Mouse (Mus musculus) embryonic facial prominence, embryonic 15.5 days (tissue): ENCODE measurements at regions not wholly inside any gene's neighbourhood (a gene's known extent, or its start where the extent isn't known, plus 50 kb on each side); places are given as distances from the start of the nearest gene placed in this dataset.

ENCODE experiments used
- ATAC-seq: fragments of 200-750 bp; cut with Nextera tagmentation; 2 replicates; pipeline ENCODE4 v1.8.0; 2017; ENCODE audit warnings: low read depth, moderate TSS enrichment; ENCODE audit not compliant: insufficient number of reproducible peaks, low FRiP score, low TSS enrichment
- H3K27ac ChIP-seq: fragments of 300-500 bp; sonication (generic); replicated peaks from 2 replicates; pipeline ENCODE4 v1.5.1; 2015; ENCODE audit warnings: mild to moderate bottlenecking, inconsistent platforms
- H3K27me3 ChIP-seq: fragments of 300-500 bp; sonication (generic); 2 replicates; pipeline ENCODE4 v1.6.1; 2015; ENCODE audit warnings: inconsistent platforms
- H3K36me3 ChIP-seq: fragments of 300-500 bp; sonication (generic); 2 replicates; pipeline ENCODE4 v1.6.1; 2015; ENCODE audit warnings: mild to moderate bottlenecking, inconsistent platforms
- H3K4me1 ChIP-seq: fragments of 300-500 bp; sonication (generic); 2 replicates; pipeline ENCODE4 v1.6.1; 2015; ENCODE audit warnings: inconsistent platforms
- H3K4me2 ChIP-seq: fragments of 300-500 bp; sonication (generic); replicated peaks from 2 replicates; pipeline ENCODE4 v1.6.1; 2015; ENCODE audit warnings: mild to moderate bottlenecking, inconsistent platforms
- H3K4me3 ChIP-seq: fragments of 300-500 bp; sonication (generic); replicated peaks from 2 replicates; pipeline ENCODE4 v1.5.1; 2015; ENCODE audit warnings: mild to moderate bottlenecking, inconsistent platforms
- H3K9ac ChIP-seq: fragments of 300-500 bp; sonication (generic); 2 replicates; pipeline ENCODE4 v1.6.1; 2015; ENCODE audit warnings: inconsistent platforms
- H3K9me3 ChIP-seq: fragments of 300-500 bp; sonication (generic); replicated peaks from 2 replicates; pipeline ENCODE4 v1.6.1; 2016; ENCODE audit warnings: inconsistent platforms
- WGBS: fragments of 180-500 bp; shearing (Covaris S2); methylation state at CpG from one replicate; pipeline ENCODE4 v1.1.7; 2015; 5-methylcytosine and 5-hydroxymethylcytosine counted together

DNA sequence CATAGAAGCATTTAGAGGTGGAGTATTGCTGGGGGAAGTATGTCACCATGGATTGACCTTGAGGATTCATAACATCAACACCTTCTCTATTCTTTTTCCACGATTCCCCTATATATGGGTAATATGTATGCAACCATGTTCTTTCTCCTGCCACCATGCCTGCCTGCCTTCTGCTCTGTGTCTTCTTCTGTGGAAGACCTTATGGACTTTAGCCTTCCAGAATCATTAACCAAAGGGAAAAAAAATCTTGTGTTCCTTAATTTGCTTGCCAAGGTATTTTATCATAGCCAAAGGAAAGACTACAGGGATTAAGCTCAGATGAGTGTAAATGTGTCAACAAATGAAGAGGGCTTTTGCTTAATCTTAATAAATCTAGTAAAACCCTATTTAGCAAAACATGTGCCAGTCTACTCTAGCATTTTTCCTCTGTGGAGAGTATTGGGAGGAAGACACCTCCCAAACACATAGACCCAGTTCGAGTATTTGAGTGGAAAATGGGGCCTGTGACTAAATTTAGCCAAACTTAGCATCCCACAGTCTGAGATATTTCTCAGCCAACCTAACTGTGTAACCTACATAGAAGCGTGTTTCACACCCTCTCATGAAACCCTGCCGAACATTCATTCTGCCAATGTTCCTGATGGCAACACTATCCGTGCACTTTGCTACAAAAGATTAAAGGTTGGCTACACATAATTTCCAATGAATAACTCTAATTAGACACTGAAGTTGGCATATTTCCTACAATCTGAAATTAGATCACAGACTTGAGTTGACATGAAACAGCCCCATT lies 468.0 kb upstream of the Cblb start:
- Histone ChIP-seq H3K4me2 (no peak overlapping the region), H3K9ac (no peak overlapping the region), H3K27me3 (no peaks in the 10 kb centered on the region), H3K36me3 (no peaks in the 10 kb centered on the region), H3K9me3 (no peaks in the 10 kb centered on the region), H3K4me3 (no peak overlapping the region), H3K4me1 (no peaks in the 10 kb centered on the region), H3K27ac (no peak overlapping the region)
- WGBS: 84% methylated on average over 5 of the region's 5 CpGs
- no peak for ATAC-seq

DNA sequence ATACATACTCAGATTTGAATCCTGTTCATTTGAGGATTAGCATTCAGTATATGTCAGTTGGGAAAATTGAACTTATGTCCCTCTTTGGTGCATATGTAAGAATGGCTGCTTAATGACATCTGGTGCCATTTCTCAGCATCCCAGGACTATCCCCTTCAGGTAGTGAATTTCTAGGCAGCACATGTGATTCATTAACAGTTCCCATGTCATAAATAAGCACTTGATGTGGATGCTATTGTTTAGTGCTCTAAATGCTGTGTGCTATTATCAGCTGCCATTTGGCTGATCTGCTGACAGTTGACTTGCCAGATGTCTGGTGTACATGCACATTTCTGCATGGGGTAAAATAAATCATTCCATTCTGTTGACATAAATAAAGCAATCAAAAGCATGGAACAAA lies 467.0 kb upstream of the Cblb start:
- H3K4me1 ChIP-seq: no peaks in the 10 kb centered on the region
- H3K36me3 ChIP-seq: no peaks in the 10 kb centered on the region
- no peak for ATAC-seq
- H3K4me3 ChIP-seq: no peak overlapping the region
- H3K27ac ChIP-seq: no peak overlapping the region
- no peaks in the 10 kb centered on the region for H3K9me3 ChIP-seq
- H3K4me2 ChIP-seq: no peak overlapping the region
- H3K27me3 ChIP-seq: no peaks in the 10 kb centered on the region
- H3K9ac ChIP-seq: no peak overlapping the region

DNA sequence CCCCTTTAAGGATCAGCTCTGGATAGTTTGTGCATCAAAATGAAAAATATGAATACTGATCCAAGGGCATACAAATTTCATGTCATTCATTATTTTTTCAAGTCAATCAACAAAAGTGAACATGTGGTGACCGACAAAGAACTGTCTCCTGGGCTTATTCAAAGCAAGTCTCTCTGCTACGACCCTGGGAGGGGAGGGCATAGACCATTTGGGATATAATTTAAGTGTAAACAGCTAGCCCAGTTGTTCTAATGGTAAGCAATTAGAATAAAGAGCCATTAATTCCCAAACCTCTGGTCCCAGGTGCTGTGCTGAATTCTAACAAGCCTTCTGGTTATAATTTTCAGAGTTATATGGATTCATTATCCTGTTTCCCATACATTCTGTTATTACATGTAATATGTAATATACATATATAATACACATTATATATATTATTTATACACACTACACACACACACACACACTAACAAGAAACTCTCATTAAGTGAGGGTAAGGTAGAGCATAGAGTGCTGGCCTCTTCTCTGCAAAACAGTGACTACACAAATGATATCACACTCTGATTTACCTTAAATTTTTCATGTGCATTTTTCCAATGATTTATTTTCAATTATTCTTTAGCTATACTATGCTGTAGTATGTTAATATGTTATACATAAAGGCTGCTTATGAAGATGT lies 453.0 kb upstream of the Cblb start:
- no peak overlapping the region for H3K4me2 ChIP-seq
- H3K4me1 ChIP-seq: no peaks in the 10 kb centered on the region
- ATAC-seq: no peak
- H3K27ac ChIP-seq: no peak overlapping the region
- no peaks in the 10 kb centered on the region for H3K9me3 ChIP-seq
- WGBS: 35% methylated on average over 2 of the region's 2 CpGs
- H3K9ac ChIP-seq: no peak overlapping the region
- no peak overlapping the region for H3K4me3 ChIP-seq
- no peaks in the 10 kb centered on the region for H3K27me3 ChIP-seq
- H3K36me3 ChIP-seq: no peaks in the 10 kb centered on the region

- Histone ChIP-seq H3K4me1 (no peaks in the 10 kb centered on the region), H3K27ac (no peak overlapping the region), H3K4me2 (no peak overlapping the region), H3K9me3 (no peaks in the 10 kb centered on the region), H3K4me3 (no peak overlapping the region), H3K9ac (no peak overlapping the region), H3K36me3 (no peaks in the 10 kb centered on the region), H3K27me3 (no peaks in the 10 kb centered on the region)
- WGBS: 67% methylated on average over 1 of the region's 1 CpGs
- no peak for ATAC-seq
These were observed 450.5 kb upstream of the Cblb start for GRCm38 (mm10) chr16:51580525-51580924.

DNA sequence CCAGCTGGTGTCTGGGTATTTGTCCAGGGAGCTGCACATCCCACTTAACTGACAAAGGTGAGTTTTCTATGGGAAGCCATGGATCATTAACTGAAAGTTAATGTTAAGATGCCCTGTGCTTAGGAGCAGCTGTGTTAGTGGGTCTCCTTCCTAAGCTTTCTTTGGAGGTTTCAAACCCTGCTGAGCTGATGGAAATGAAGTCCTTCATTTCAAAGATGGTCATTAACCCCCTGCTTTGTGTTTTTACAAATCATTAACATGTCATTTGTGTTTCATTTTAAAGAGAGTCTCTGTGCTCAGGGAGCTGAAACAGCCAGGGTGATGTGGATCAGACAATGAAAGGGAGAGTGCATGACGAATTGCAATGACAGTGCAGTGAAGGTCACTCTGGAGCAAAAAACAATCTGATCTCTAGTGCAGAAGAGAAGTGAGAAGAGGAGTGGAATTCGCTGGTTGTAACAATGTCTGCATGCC lies 441.1 kb upstream of the Cblb start:
- no peak overlapping the region for H3K9ac ChIP-seq
- no peaks in the 10 kb centered on the region for H3K4me1 ChIP-seq
- no peaks in the 10 kb centered on the region for H3K36me3 ChIP-seq
- ATAC-seq: no peak
- 21% methylated on average over 2 of the region's 2 CpGs for WGBS
- H3K9me3 ChIP-seq: no peaks in the 10 kb centered on the region
- no peak overlapping the region for H3K4me2 ChIP-seq
- no peak overlapping the region for H3K27ac ChIP-seq
- no peak overlapping the region for H3K4me3 ChIP-seq
- H3K27me3 ChIP-seq: no peaks in the 10 kb centered on the region

DNA sequence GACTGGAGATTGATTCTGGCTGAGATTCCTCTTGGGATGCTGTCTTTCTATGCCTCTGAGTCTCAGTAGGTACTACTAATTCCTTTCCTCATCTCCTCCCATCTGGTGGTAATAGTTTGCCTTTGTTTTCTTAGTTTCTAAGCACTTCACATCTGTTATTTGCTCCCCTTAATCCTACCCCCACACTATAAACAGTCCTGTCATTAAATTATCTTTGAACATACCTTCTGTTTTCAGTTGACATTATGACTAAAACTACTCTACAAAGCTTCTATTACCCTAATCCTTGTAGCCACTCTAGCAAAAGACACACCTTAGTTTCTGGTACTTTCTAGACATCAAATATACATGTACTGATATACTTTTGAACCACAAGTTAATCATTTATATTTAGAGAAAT lies 413.4 kb upstream of the Cblb start:
- no peak overlapping the region for H3K4me2 ChIP-seq
- ATAC-seq: no peak
- H3K4me3 ChIP-seq: no peak overlapping the region
- H3K36me3 ChIP-seq: no peaks in the 10 kb centered on the region
- no peaks in the 10 kb centered on the region for H3K4me1 ChIP-seq
- H3K9me3 ChIP-seq: no peaks in the 10 kb centered on the region
- H3K27me3 ChIP-seq: no peaks in the 10 kb centered on the region
- H3K27ac ChIP-seq: no peak overlapping the region
- H3K9ac ChIP-seq: no peak overlapping the region

DNA sequence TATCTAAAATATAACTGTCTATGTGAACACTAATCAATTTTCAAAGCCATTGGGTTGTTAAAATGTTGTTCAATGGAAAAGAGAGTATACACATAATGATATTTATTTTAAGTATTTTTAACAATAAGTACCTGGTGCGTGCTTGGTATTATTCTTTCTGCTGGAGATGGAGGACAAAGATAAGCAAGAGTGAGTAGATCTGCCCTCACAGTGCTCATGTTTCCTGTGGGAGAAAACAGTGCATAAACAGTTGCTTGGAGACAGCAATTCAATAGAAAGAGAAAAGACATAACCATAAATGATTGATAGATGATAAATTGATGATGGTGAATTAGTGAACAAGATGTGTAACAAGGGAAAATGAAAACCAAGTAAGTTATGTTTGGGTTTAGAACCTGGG lies 384.4 kb upstream of the Cblb start:
- ATAC-seq: no peak
- H3K4me3 ChIP-seq: no peak overlapping the region
- no peaks in the 10 kb centered on the region for H3K9me3 ChIP-seq
- H3K4me1 ChIP-seq: no peaks in the 10 kb centered on the region
- no peaks in the 10 kb centered on the region for H3K27me3 ChIP-seq
- H3K9ac ChIP-seq: no peak overlapping the region
- no peak overlapping the region for H3K4me2 ChIP-seq
- H3K27ac ChIP-seq: no peak overlapping the region
- H3K36me3 ChIP-seq: no peaks in the 10 kb centered on the region
- WGBS: 85% methylated on average over 1 of the region's 1 CpGs

- H3K27me3 ChIP-seq: no peaks in the 10 kb centered on the region
- no peaks in the 10 kb centered on the region for H3K9me3 ChIP-seq
- no peak overlapping the region for H3K9ac ChIP-seq
- H3K4me2 ChIP-seq: no peak overlapping the region
- no peak for ATAC-seq
- H3K4me1 ChIP-seq: no peaks in the 10 kb centered on the region
- H3K27ac ChIP-seq: no peak overlapping the region
- WGBS: 67% methylated on average over 5 of the region's 5 CpGs
- no peak overlapping the region for H3K4me3 ChIP-seq
- H3K36me3 ChIP-seq: no peaks in the 10 kb centered on the region
These were observed 380.9 kb upstream of the Cblb start for GRCm38 (mm10) chr16:51650100-51650499.

- no peak overlapping the region for H3K4me2 ChIP-seq
- H3K27me3 ChIP-seq: no peaks in the 10 kb centered on the region
- no peaks in the 10 kb centered on the region for H3K36me3 ChIP-seq
- ATAC-seq: no peak
- no peak overlapping the region for H3K9ac ChIP-seq
- H3K4me3 ChIP-seq: no peak overlapping the region
- H3K4me1 ChIP-seq: no peaks in the 10 kb centered on the region
- WGBS: 90% methylated on average over 5 of the region's 5 CpGs
- no peak overlapping the region for H3K27ac ChIP-seq
- no peaks in the 10 kb centered on the region for H3K9me3 ChIP-seq
These were observed 380.3 kb upstream of the Cblb start for GRCm38 (mm10) chr16:51650683-51651082.

- H3K4me1 ChIP-seq: no peaks in the 10 kb centered on the region
- no peaks in the 10 kb centered on the region for H3K9me3 ChIP-seq
- H3K36me3 ChIP-seq: no peaks in the 10 kb centered on the region
- no peak overlapping the region for H3K4me3 ChIP-seq
- no peak overlapping the region for H3K9ac ChIP-seq
- no peaks in the 10 kb centered on the region for H3K27me3 ChIP-seq
- no peak overlapping the region for H3K4me2 ChIP-seq
- WGBS: 88% methylated on average over 1 of the region's 1 CpGs
- H3K27ac ChIP-seq: no peak overlapping the region
- ATAC-seq: no peak
These were observed 369.3 kb upstream of the Cblb start for GRCm38 (mm10) chr16:51661693-51662092.

- Histone ChIP-seq H3K4me3 (no peak overlapping the region), H3K4me2 (no peak overlapping the region), H3K4me1 (no peaks in the 10 kb centered on the region), H3K36me3 (no peaks in the 10 kb centered on the region), H3K9me3 (no peaks in the 10 kb centered on the region; the same call in 1 of the 2 replicates), H3K9ac (no peak overlapping the region), H3K27ac (no peak overlapping the region), H3K27me3 (no peaks in the 10 kb centered on the region)
- ATAC-seq: no peak
- 74% methylated on average over 2 of the region's 2 CpGs for WGBS
These were observed 366.7 kb upstream of the Cblb start for GRCm38 (mm10) chr16:51664325-51664724.

DNA sequence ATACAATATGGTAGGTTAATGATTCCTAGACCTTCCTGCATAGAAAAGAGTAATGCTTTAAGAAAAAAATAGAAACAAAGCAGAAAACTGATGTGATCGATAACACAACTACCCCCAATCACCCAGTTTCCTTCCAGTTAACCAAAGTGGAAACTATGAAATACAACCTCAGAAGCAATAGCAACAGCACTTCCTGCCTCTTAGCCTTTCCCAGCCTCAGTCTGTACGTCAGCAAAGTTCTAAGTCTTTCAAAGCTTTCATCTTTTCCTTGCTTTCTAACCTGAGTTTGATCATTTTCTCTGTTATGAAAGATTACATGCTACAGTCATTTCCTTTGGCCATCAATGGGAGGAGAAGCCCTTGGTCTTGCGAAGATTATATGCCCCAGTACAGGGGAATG lies 355.9 kb upstream of the Cblb start:
- 83% methylated on average over 3 of the region's 3 CpGs for WGBS

More for the DNA sequence above, 355.9 kb upstream of the Cblb start:
- Histone ChIP-seq H3K9ac (no peak overlapping the region), H3K4me1 (no peaks in the 10 kb centered on the region), H3K27me3 (no peaks in the 10 kb centered on the region), H3K36me3 (no peaks in the 10 kb centered on the region), H3K4me3 (no peak overlapping the region), H3K27ac (no peak overlapping the region), H3K9me3 (no peaks in the 10 kb centered on the region), H3K4me2 (no peak overlapping the region)
- no peak for ATAC-seq
